Mouse (Mus musculus) lung, embryonic 16.5 days (tissue): ENCODE results near the gene Adamts13. TPM values are rescaled to one million over a fixed set of nuclear protein-coding genes. Genes with fewer than 3 reads are reported as not detected.

Source experiments
- ATAC-seq: fragments of 200-750 bp; cut with Nextera tagmentation; 2 replicates; pipeline ENCODE4 v1.8.0; 2017; ENCODE audit warnings: low read depth, mild to moderate bottlenecking, moderate library complexity
- H3K27ac ChIP-seq: fragments of 300-500 bp; sonication (generic); 2 replicates; pipeline ENCODE4 v1.5.1; 2014; ENCODE audit warnings: mild to moderate bottlenecking, control low read depth, low read length
- H3K27me3 ChIP-seq: fragments of 300-500 bp; sonication (generic); 2 replicates; pipeline ENCODE4 v1.6.1; 2014; ENCODE audit warnings: low read depth, low read length, mixed read lengths; ENCODE audit not compliant: control insufficient read depth, insufficient read depth
- H3K36me3 ChIP-seq: fragments of 300-500 bp; sonication (generic); 2 replicates; pipeline ENCODE4 v1.6.1; 2014; ENCODE audit warnings: low read length; ENCODE audit not compliant: control insufficient read depth, insufficient read depth
- H3K4me1 ChIP-seq: fragments of 300-500 bp; sonication (generic); replicated peaks from 2 replicates; pipeline ENCODE4 v1.6.1; 2014; ENCODE audit warnings: low read length, mixed read lengths; ENCODE audit not compliant: control insufficient read depth, insufficient read depth
- H3K4me2 ChIP-seq: fragments of 300-500 bp; sonication (generic); 2 replicates; pipeline ENCODE4 v1.6.1; 2014; ENCODE audit warnings: low read depth, low read length, control low read depth
- H3K4me3 ChIP-seq: fragments of 300-500 bp; sonication (generic); 2 replicates; pipeline ENCODE4 v1.5.1; 2014; ENCODE audit warnings: mild to moderate bottlenecking, low read length, control low read depth
- H3K9ac ChIP-seq: fragments of 300-500 bp; sonication (generic); 2 replicates; pipeline ENCODE4 v1.6.1; 2014; ENCODE audit warnings: low read length, control low read depth
- H3K9me3 ChIP-seq: fragments of 300-500 bp; sonication (generic); 2 replicates; pipeline ENCODE4 v1.6.1; 2016; ENCODE audit warnings: low read length; ENCODE audit not compliant: control insufficient read depth
- WGBS: fragments of 180-500 bp; shearing (Covaris S2); extraction: QIAGEN DNeasy Blood & Tissue Kit; methylation state at CpG from one replicate; pipeline ENCODE4 v1.1.7; 2014; 5-methylcytosine and 5-hydroxymethylcytosine counted together
- polyA plus RNA-seq: library from polyadenylated mRNA; unstranded; fragments of >200 nt; fragmentation: Nextera tagmentation; extraction: Ambion mirVana; gene quantifications from 2 replicates; pipeline ENCODE4 v1.2.1, GENCODE M21; 2015

Gene Adamts13
- polyA plus RNA-seq, 1 experiment from 2014 or later = 0.20 TPM

DNA sequence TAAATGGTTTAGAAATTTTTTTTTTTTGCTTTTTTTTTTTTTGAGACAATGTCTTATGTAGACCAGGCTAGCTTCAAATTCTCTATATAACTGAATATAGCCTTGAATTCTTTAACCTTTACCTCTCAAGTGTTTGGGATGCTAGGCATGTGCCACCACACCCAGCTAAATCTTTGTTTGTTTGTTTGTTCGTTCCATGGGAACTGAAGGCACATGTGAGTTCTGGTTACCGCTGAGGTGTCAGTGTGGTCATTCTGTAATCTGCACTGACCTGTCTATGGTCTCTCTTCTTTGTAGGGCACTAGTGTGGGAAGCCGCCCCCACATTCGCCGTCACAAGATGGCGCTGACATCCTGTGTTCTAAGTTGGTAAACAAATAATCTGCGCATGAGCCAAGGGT, 24.8 kb downstream of the Adamts13 start:
- Histone ChIP-seq H3K27me3 (no peaks in the 10 kb centered on the region), H3K4me3 (no peak overlapping the region), H3K27ac (no peak overlapping the region), H3K4me1 (no peaks in the 10 kb centered on the region), H3K9ac (no peak overlapping the region), H3K4me2 (no peak overlapping the region), H3K36me3 (no peaks in the 10 kb centered on the region), H3K9me3 (no peaks in the 10 kb centered on the region)
- 92% methylated on average over 7 of the region's 7 CpGs for WGBS
- no peak for ATAC-seq

DNA sequence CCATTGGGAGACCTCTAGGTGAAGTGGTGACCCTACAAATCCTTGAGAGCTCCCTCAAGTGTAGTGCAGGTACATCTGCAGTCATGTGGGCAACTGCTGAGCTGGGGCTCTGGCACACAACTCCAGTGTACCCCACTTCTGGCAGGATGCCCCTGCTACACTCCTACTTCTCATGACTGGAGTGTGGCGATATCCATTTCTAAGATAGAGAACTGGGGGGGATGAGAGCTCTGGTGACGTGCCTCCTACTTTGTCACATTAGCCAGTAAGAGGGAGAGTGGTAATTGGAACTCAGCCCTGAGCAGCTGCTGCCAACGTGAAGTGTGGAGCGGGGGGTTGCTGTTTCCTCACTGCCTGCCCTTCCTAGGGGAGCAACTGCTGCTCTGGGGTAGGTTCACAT, 33.0 kb downstream of the Adamts13 start:
- no peak overlapping the region for H3K4me2 ChIP-seq
- peaks cover 15% of the 10 kb centered on the region for H3K4me1 ChIP-seq
- 41% methylated on average over 4 of the region's 4 CpGs for WGBS
- no peak overlapping the region for H3K4me3 ChIP-seq
- no peak overlapping the region for H3K9ac ChIP-seq
- no peaks in the 10 kb centered on the region for H3K27me3 ChIP-seq
- ATAC-seq = no peak
- no peak overlapping the region for H3K27ac ChIP-seq
- no peaks in the 10 kb centered on the region for H3K36me3 ChIP-seq
- H3K9me3 ChIP-seq = no peaks in the 10 kb centered on the region

DNA sequence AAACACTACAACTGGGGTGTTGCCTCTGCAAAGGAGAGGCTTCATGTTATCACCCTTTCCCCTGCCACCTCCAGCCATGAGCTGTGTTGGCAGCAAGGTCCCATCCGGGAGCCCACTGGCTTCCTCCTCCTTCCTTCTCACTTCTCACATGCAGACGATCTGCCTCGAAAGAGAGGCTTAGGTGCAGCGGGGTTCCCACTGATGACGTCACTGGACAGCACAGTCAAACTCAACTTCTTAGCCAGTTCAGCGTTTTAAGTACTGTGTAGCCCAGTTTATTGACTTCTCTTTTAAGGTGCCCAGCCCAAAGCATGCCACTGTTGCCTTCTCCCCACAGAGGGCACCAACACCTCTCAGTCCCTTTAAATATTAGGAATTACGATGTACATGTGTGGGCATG, 34.5 kb downstream of the Adamts13 start:
- Histone ChIP-seq H3K9me3 (no peaks in the 10 kb centered on the region), H3K36me3 (no peaks in the 10 kb centered on the region), H3K9ac (no peak overlapping the region), H3K27ac (no peak overlapping the region), H3K27me3 (no peaks in the 10 kb centered on the region), H3K4me3 (no peak overlapping the region), H3K4me1 (peaks cover 17% of the 10 kb centered on the region), H3K4me2 (no peak overlapping the region)
- 54% methylated on average over 7 of the region's 7 CpGs for WGBS
- no peak for ATAC-seq

DNA sequence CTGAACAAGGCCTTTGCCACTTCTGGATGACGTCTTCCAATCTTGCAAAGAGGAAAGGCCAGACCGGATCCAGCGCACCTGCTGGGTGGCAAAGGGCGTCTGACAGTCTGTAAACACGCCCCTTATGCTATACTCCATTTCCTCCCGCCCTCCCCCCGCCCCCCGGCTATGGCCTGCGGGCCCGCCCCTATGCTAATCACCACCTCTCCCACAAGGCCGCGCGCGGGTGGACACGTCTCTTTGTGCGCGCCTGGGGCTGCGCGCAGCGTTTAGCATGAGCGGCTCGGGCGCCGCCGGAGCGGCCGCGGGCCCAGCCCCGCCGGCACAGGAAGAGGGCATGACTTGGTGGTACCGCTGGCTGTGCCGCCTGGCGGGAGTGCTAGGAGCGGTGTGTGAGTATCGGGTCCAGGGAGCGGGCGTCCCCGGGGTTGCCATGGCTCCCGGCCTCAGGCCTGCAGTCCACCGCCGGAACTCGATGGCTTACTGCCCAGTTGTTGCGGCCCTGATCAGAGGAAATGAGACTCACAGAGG, 36.6 kb downstream of the Adamts13 start, which contains the start of gene Cacfd1:
Gene Cacfd1, plus strand, starts transcription at position 213 of the 531 bp plus-strand sequence.
- WGBS = under 1% methylated on average over 43 of the region's 43 CpGs
- Histone ChIP-seq H3K36me3 (peaks cover 9% of the 10 kb centered on the region), H3K9me3 (no peaks in the 10 kb centered on the region), H3K27ac (peak within 1 kb of the TSS; percentile 85), H3K4me2 (peak within 1 kb of the TSS; percentile 74), H3K4me3 (peak within 1 kb of the TSS; percentile 92), H3K9ac (peak within 1 kb of the TSS; percentile 97), H3K4me1 (peaks cover 17% of the 10 kb centered on the region), H3K27me3 (no peaks in the 10 kb centered on the region)
- peak; percentile 98 for ATAC-seq

DNA sequence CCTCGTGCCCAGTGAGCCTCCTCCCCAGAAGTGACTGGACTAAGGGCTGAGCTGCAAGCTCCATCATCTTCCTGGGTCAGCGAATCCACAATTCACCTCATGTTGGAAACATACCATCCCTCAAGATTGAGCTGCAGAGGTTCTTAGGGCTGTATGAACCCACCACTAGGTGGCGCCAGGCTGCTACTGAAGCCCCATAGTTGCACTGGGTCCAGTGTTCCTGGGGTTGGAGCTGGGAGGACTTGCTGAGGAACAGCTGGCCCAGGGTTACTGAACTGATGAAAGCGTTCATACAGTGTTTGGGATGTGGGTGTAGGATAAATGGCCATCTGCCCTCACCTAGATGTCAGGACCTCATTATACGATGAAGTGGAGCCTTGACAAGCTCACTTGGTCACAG, 44.6 kb downstream of the Adamts13 start:
- H3K36me3 ChIP-seq = peaks cover 37% of the 10 kb centered on the region
- H3K4me1 ChIP-seq = no peaks in the 10 kb centered on the region
- ATAC-seq = peak; percentile 73
- WGBS = 52% methylated on average over 5 of the region's 5 CpGs
- no peak overlapping the region for H3K9ac ChIP-seq
- no peak overlapping the region for H3K4me3 ChIP-seq
- no peaks in the 10 kb centered on the region for H3K27me3 ChIP-seq
- no peak overlapping the region for H3K27ac ChIP-seq
- H3K4me2 ChIP-seq = no peak overlapping the region
- H3K9me3 ChIP-seq = no peaks in the 10 kb centered on the region

DNA sequence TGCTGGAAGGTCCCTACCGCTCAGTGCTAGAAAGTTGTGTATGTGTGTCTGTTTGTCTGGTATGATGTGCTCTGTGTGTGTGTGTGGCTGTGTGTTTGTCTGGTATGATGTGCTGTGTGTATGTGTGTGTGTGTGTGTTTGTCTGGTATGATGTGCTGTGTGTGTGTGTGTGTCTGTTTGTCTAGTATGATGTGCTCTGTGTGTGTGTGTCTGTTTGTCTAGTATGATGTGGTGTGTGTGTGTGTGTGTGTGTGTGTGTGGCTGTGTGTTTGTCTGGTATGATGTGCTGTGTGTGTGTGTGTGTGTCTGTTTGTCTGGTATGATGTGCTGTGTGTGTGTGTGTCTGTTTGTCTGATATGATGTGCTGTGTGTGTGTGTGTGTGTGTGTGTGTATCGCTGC, 46.3 kb downstream of the Adamts13 start:
- no peak for ATAC-seq
- no peak overlapping the region for H3K4me2 ChIP-seq
- H3K4me3 ChIP-seq = no peak overlapping the region
- no peak overlapping the region for H3K27ac ChIP-seq
- H3K27me3 ChIP-seq = no peaks in the 10 kb centered on the region
- H3K4me1 ChIP-seq = no peaks in the 10 kb centered on the region
- 86% methylated on average over 2 of the region's 2 CpGs for WGBS
- no peaks in the 10 kb centered on the region for H3K9me3 ChIP-seq
- H3K36me3 ChIP-seq = peaks cover 29% of the 10 kb centered on the region
- no peak overlapping the region for H3K9ac ChIP-seq

DNA sequence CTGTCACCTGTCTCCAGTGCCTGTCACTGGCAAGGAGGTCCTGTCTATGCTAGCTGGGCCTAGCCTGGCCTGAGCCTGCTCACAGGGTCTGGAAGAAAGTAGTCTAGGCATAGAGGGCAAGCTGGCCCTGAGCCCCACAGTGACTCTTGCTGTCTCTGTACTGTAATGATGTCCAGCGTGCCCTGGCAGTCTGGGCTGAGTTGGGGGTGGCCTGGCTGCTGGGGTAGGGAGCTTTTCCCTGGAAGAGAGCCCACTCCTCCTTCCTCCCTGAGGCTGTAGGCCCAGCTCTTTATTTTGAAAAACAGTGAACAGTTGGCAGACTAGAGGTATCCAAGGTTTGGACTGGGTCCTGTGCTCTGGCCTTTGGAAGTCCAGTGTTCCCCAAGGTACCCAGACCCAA, 47.9 kb downstream of the Adamts13 start:
- Histone ChIP-seq H3K27me3 (no peaks in the 10 kb centered on the region), H3K4me1 (no peaks in the 10 kb centered on the region), H3K9me3 (no peaks in the 10 kb centered on the region), H3K4me2 (no peak overlapping the region), H3K4me3 (no peak overlapping the region), H3K27ac (no peak overlapping the region), H3K36me3 (peaks cover 15% of the 10 kb centered on the region), H3K9ac (no peak overlapping the region)
- WGBS = 70% methylated on average over 1 of the region's 1 CpGs
- ATAC-seq = no peak

DNA sequence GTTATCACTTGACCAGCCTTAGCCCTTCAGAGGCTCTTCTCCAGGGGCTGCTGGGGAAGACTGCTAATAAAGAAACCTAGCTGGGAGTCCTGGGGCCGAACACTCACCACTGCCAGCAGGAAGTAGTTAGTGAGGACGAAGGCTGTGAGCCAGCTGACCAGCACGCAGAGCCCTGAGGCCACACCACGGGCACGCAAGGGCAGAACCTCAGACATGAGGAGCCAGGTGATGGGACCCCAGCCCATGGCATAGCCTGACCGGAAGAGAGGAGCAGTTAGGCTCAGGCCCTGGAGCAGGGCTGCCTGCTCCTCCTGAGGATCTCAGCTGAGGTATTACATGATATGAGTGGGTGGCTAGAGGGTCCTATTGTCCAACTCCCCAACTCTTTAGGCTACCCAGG, 49.4 kb downstream of the Adamts13 start:
- Histone ChIP-seq H3K4me1 (no peaks in the 10 kb centered on the region), H3K9ac (no peak overlapping the region), H3K27ac (no peak overlapping the region), H3K4me2 (no peak overlapping the region), H3K36me3 (peaks cover 7% of the 10 kb centered on the region; the same call in 1 of the 2 replicates), H3K4me3 (no peak overlapping the region), H3K27me3 (no peaks in the 10 kb centered on the region), H3K9me3 (no peaks in the 10 kb centered on the region)
- ATAC-seq = no peak
- WGBS = 72% methylated on average over 6 of the region's 6 CpGs

DNA sequence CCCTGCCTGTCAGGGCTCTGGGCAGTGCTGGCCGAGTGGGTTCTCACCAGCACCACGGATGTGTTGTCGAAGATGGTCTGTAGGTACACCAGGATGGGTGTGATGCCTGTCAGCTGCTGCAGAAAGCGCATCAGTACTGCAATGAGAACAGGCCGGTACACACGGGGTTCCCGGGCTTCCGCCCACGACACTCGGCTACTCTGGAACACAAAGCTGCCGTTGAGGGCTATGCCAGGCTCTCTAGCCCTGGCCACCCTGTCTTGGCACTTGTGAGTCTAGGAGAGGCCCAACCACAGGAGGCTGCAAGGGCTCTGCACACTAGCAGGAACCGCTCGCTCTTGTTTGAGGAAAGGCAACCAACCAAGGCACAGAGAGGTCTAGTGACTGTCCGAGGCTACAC, 50.9 kb downstream of the Adamts13 start:
- H3K9me3 ChIP-seq = no peaks in the 10 kb centered on the region
- no peak overlapping the region for H3K9ac ChIP-seq
- no peak for ATAC-seq
- no peak overlapping the region for H3K4me3 ChIP-seq
- H3K27ac ChIP-seq = no peak overlapping the region
- 66% methylated on average over 14 of the region's 14 CpGs for WGBS
- no peak overlapping the region for H3K4me2 ChIP-seq
- H3K36me3 ChIP-seq = no peaks in the 10 kb centered on the region
- peaks cover 5% of the 10 kb centered on the region for H3K4me1 ChIP-seq
- H3K27me3 ChIP-seq = no peaks in the 10 kb centered on the region

DNA sequence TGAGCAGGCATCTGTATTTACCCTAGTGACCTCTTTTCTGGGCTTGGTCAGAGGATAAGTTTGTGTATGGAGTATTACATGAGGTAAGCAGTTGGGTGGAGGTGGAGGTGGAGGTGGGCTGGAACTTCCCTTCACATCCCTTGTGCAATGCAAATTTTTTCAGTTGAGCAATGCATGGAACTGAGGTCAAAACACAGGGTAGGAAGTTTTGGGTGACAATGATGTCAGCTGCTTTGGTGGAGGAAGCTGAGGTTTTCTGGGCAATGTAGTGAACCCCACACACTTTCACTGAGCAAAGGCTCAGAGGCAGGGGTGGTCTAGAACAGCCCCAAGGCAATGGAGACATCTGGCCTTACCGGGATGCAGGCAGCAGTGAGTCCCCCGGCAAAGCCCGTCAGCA, 52.3 kb downstream of the Adamts13 start:
- H3K4me2 ChIP-seq = no peak overlapping the region
- 72% methylated on average over 3 of the region's 3 CpGs for WGBS
- no peaks in the 10 kb centered on the region for H3K36me3 ChIP-seq
- no peak overlapping the region for H3K4me3 ChIP-seq
- peaks cover 5% of the 10 kb centered on the region for H3K4me1 ChIP-seq
- no peaks in the 10 kb centered on the region for H3K27me3 ChIP-seq
- no peak overlapping the region for H3K9ac ChIP-seq
- H3K27ac ChIP-seq = no peak overlapping the region
- no peaks in the 10 kb centered on the region for H3K9me3 ChIP-seq
- ATAC-seq = no peak
